Mouse (Mus musculus): ENCODE results near the gene Lamtor1. TPM values are rescaled to one million over a fixed set of nuclear protein-coding genes. Genes with fewer than 3 reads are reported as not detected.

Lamtor1 gene
- polyA plus RNA-seq, 1 experiment = 78.1 TPM

- 70% methylated on average over 13 of the region's 13 CpGs for WGBS
- TF ChIP-seq POLR2A (IDR thresholded peaks at IDR 0.05; ENCODE audit: borderline replicate concordance, control insufficient read depth, low read depth, low read length) = no peak
- TF ChIP-seq CTCF (IDR thresholded peaks at IDR 0.05; ENCODE audit: control insufficient read depth, insufficient read depth, low read length) = no peak
- Histone ChIP-seq H3K27ac (ENCODE audit: control insufficient read depth, insufficient read depth, low read depth, low read length, poor library complexity) (no peak overlapping the region), H3K4me3 (replicated peaks; ENCODE audit: control insufficient read depth, low read depth, low read length) (no peak overlapping the region), H3K4me1 (ENCODE audit: control insufficient read depth, insufficient read depth, low read length) (no peaks in the 10 kb centered on the region; the same call in 1 of the 2 replicates)
These were observed 37.2 kb upstream of the Lamtor1 start for GRCm38 (mm10) chr7:101868241-101869162.

- H3K4me1 ChIP-seq (ENCODE audit: control insufficient read depth, insufficient read depth, low read length) = no peaks in the 10 kb centered on the region; the same call in 1 of the 2 replicates
- no peak overlapping the region for H3K4me3 ChIP-seq (replicated peaks; ENCODE audit: control insufficient read depth, low read depth, low read length)
- no peak overlapping the region for H3K27ac ChIP-seq (ENCODE audit: control insufficient read depth, insufficient read depth, low read depth, low read length, poor library complexity)
- TF ChIP-seq POLR2A (IDR thresholded peaks at IDR 0.05; ENCODE audit: borderline replicate concordance, control insufficient read depth, low read depth, low read length) (no peak), CTCF (IDR thresholded peaks at IDR 0.05; ENCODE audit: control insufficient read depth, insufficient read depth, low read length) (no peak)
- 85% methylated on average over 7 of the region's 7 CpGs for WGBS
These were observed 36.6 kb upstream of the Lamtor1 start for GRCm38 (mm10) chr7:101869163-101869500.

GRCm38 (mm10) chr7:101870629-101871028, 35.1 kb upstream of the Lamtor1 start, which contains the start of gene Folr1:
Folr1 (minus strand) TSS chr7:101870788.
- H3K4me3 ChIP-seq (replicated peaks; ENCODE audit: control insufficient read depth, low read depth, low read length) = no peak within 1 kb of the TSS

GRCm38 (mm10) chr7:101871296-101871695, 34.4 kb upstream of the Lamtor1 start:
- H3K4me3 ChIP-seq (replicated peaks; ENCODE audit: control insufficient read depth, low read depth, low read length) = no peak overlapping the region
- H3K27ac ChIP-seq (ENCODE audit: control insufficient read depth, insufficient read depth, low read depth, low read length, poor library complexity) = no peak overlapping the region
- 69% methylated on average over 3 of the region's 3 CpGs for WGBS
- H3K4me1 ChIP-seq (ENCODE audit: control insufficient read depth, insufficient read depth, low read length) = no peaks in the 10 kb centered on the region; the same call in 1 of the 2 replicates
- TF ChIP-seq CTCF (IDR thresholded peaks at IDR 0.05; ENCODE audit: control insufficient read depth, insufficient read depth, low read length) (no peak), POLR2A (IDR thresholded peaks at IDR 0.05; ENCODE audit: borderline replicate concordance, control insufficient read depth, low read depth, low read length) (no peak)

More at GRCm38 (mm10) chr7:101870629-101871028, 35.1 kb upstream of the Lamtor1 start, which contains the start of gene Folr1:
- Histone ChIP-seq H3K27ac (ENCODE audit: control insufficient read depth, insufficient read depth, low read depth, low read length, poor library complexity) (no peak within 1 kb of the TSS), H3K4me1 (ENCODE audit: control insufficient read depth, insufficient read depth, low read length) (no peaks in the 10 kb centered on the region; the same call in 1 of the 2 replicates)
- no peak for TF ChIP-seq CTCF (IDR thresholded peaks at IDR 0.05; ENCODE audit: control insufficient read depth, insufficient read depth, low read length)
- no peak for TF ChIP-seq POLR2A (IDR thresholded peaks at IDR 0.05; ENCODE audit: borderline replicate concordance, control insufficient read depth, low read depth, low read length)
- WGBS = 74% methylated on average over 2 of the region's 2 CpGs

GRCm38 (mm10) chr7:101875978-101876377, 29.7 kb upstream of the Lamtor1 start:
- no peak overlapping the region for H3K4me3 ChIP-seq (replicated peaks; ENCODE audit: control insufficient read depth, low read depth, low read length)
- no peak overlapping the region for H3K27ac ChIP-seq (ENCODE audit: control insufficient read depth, insufficient read depth, low read depth, low read length, poor library complexity)
- no peaks in the 10 kb centered on the region; the same call in 1 of the 2 replicates for H3K4me1 ChIP-seq (ENCODE audit: control insufficient read depth, insufficient read depth, low read length)
- TF ChIP-seq CTCF (IDR thresholded peaks at IDR 0.05; ENCODE audit: control insufficient read depth, insufficient read depth, low read length) (no peak), POLR2A (IDR thresholded peaks at IDR 0.05; ENCODE audit: borderline replicate concordance, control insufficient read depth, low read depth, low read length) (no peak)
- WGBS = 94% methylated on average over 1 of the region's 1 CpGs

GRCm38 (mm10) chr7:101880855-101881254, 24.8 kb upstream of the Lamtor1 start:
- Histone ChIP-seq H3K27ac (ENCODE audit: control insufficient read depth, insufficient read depth, low read depth, low read length, poor library complexity) (no peak overlapping the region), H3K4me1 (ENCODE audit: control insufficient read depth, insufficient read depth, low read length) (no peaks in the 10 kb centered on the region), H3K4me3 (replicated peaks; ENCODE audit: control insufficient read depth, low read depth, low read length) (no peak overlapping the region)
- no peak for TF ChIP-seq CTCF (IDR thresholded peaks at IDR 0.05; ENCODE audit: control insufficient read depth, insufficient read depth, low read length)
- no peak for TF ChIP-seq POLR2A (IDR thresholded peaks at IDR 0.05; ENCODE audit: borderline replicate concordance, control insufficient read depth, low read depth, low read length)
- WGBS = 43% methylated on average over 4 of the region's 4 CpGs

- TF ChIP-seq CTCF (IDR thresholded peaks at IDR 0.05; ENCODE audit: control insufficient read depth, insufficient read depth, low read length) = no peak
- no peak for TF ChIP-seq POLR2A (IDR thresholded peaks at IDR 0.05; ENCODE audit: borderline replicate concordance, control insufficient read depth, low read depth, low read length)
- H3K4me1 ChIP-seq (ENCODE audit: control insufficient read depth, insufficient read depth, low read length) = no peaks in the 10 kb centered on the region
- 78% methylated on average over 9 of the region's 9 CpGs for WGBS
- no peak overlapping the region for H3K4me3 ChIP-seq (replicated peaks; ENCODE audit: control insufficient read depth, low read depth, low read length)
- H3K27ac ChIP-seq (ENCODE audit: control insufficient read depth, insufficient read depth, low read depth, low read length, poor library complexity) = no peak overlapping the region
These were observed 23.1 kb upstream of the Lamtor1 start for GRCm38 (mm10) chr7:101882413-101883154.

GRCm38 (mm10) chr7:101884160-101884559, 21.5 kb upstream of the Lamtor1 start:
- WGBS = 84% methylated on average over 4 of the region's 4 CpGs
- Histone ChIP-seq H3K4me3 (replicated peaks; ENCODE audit: control insufficient read depth, low read depth, low read length) (no peak overlapping the region), H3K4me1 (ENCODE audit: control insufficient read depth, insufficient read depth, low read length) (no peaks in the 10 kb centered on the region), H3K27ac (ENCODE audit: control insufficient read depth, insufficient read depth, low read depth, low read length, poor library complexity) (no peak overlapping the region)
- TF ChIP-seq POLR2A (IDR thresholded peaks at IDR 0.05; ENCODE audit: borderline replicate concordance, control insufficient read depth, low read depth, low read length) (no peak), CTCF (IDR thresholded peaks at IDR 0.05; ENCODE audit: control insufficient read depth, insufficient read depth, low read length) (no peak)
